Mouse (Mus musculus) kidney, postnatal 25 days (tissue): Measurements from ENCODE around the gene Exoc3.
A peak's percentile ranks its signal among the peaks of the same experiment; 100 is the strongest.

Source experiments
- DNase-seq, 2 experiments: peaks; one replicate each; pipeline ENCODE4 v3.0.0; 2021; ENCODE audit warnings: mixed read lengths in 2 of 2

Exoc3 gene

DNA sequence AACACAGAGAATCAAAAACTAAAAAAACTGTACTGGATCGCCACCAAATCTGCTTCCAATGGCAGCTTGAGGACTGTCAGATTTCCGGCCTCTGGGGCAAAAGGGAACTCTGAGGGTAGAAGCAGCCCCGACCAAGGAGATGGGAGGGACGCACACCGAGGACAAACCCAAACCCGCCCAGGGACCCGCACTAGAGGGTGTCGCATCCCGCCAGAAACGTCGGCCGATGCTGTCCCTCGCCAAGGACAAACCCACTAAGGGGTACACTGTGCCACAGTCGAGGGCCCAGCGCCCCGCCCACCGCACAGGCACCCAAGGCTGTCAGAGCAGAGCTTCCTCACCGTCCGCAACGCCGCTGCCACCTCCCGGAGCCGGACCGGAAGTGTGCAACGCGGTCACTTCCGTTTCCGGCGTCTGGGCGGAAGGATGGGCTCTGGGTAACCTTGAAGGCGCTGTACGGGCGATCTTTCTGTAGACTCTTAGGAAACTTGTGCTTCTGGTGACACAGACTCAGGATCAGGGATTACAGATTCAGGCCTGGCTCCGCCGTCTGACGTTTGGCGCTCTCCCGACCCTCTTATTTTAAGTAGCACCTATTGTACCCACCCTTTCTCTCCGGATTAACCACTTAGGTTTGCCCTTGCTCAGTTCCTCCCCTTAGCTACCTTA is at the start of gene Exoc3:
Exoc3 (minus strand) TSS at position 416 of the 669 bp plus-strand sequence.
- peak; percentile 91 to 95 for DNase-seq

DNA sequence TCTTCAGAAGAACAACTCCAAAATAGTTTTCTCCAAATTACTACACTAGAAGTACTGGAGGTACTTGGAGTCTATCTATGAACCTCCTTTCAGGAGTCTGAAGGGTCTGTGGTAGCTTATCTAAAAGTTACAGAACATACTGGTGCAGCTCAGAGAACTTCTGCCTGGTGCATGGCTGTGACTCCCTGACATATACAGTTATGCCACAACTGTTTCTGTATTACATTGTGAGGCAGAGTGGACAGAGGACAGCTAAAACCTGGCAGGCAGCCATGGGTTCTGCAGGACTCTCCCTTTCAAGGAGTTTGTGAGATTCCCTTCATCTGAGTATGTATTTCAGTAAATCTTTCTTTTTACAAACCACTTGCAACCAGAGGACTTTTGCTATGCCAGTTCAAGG is 38.0 kb upstream of the Exoc3 start:
- peak in 1 of 2 experiments; percentile 9 for DNase-seq

DNA sequence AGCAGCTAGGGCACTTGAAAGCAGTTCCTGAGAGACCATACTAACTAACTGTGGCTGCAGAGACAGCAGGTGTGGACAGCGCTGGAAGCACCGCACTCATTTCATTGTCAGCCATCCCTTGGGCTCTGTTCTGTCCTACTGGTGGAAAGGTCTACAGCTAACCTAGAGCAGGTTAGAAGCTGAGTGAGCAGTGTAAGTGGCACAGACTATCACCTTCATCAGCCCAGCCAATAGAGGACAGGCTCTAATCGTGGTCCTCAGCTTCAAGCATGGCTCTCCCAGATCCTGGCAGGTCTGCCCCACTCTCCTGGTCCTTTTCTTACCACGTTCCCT is 37.3 kb upstream of the Exoc3 start:
- DNase-seq: no peak

DNA sequence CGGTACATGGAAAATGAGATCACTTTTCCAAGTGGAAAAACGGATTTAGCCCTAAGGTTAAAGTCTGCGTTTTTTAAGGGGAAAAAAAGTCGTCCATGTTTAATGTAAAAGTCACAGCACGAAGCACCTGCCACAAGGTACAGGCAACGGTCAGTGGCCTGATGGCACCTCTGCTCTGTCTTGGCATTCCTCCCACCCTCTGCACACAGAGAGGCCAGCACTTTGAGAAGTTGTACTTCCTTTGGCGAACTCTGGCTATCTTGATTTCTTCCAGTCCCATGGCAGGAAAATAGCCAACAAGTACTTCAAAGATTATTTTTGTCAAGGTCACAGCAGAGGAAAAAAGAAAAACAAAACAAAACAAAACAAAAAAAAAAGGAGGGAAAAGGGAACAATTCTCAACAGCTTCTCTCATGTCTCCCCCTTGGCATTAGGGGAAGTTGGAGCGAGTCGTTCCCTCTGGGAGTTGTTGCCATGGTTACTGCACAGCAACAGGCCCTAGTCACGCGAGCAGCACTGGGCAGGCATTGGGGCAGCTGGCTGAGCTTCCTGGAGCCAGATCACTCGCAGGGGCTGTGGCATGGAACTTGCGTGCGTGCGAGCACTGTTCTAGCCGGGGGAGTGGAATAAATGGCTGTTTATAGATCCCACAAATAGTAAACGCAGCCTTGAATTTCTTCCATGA is 36.8 kb upstream of the Exoc3 start:
- DNase-seq: peak; percentile 65 to 84

DNA sequence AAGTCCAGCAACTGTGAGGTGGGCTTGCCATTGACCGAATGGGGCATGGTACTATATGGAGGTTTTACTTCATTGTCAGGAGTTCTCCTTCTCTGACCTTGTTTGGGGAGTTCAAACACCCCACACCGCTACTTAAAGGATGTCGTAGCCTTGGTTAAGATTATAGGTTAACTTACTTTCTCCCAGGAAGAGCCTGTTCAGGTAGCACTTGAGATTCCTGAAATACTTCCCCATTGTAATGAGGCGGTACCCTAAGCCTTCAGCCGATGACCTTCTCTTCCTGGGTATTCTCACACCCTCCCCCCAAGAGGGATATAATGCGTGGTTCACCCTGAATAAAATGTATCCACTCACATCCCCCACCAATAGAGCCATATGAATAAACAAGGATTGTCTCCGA is 29.0 kb upstream of the Exoc3 start:
- no peak for DNase-seq

DNA sequence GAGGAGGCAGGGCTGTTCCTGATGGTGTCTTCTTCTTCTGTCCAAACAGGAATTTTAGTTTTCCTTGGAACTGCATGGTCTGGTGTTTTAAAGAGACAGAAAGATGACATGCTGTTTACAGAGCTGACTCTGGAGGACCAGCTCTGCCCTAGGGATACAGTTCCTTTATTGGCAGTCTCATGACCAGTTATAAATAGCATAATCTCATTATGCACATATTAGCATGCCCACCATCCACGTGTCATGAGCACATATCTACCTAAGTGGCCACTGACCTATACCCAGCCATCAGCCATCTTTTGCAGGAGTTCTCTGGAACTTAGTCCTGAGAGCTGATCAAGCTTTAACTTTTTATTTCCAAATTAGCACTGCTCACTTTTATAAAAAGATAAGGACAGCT is 12.1 kb upstream of the Exoc3 start:
- DNase-seq: no peak

DNA sequence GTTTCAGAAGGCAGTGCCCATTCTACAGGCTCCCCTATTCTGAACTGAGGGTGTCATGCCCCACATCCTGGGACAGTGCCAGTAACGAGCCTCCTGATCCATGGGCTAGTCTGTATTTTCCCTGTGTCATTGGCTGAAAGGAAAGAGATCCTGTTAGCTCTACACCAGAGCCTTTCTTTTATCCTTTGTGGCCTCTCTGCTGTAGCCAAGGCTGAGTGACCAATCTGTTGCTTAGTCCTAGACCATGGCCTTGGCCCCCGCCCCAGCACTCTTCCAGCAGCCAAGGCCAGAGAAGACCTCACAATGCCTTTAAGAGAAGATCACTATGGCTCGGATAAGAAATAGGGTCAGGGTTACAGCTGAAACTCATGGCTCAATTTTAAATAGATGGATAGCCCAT is 9.9 kb upstream of the Exoc3 start:
- no peak for DNase-seq

DNA sequence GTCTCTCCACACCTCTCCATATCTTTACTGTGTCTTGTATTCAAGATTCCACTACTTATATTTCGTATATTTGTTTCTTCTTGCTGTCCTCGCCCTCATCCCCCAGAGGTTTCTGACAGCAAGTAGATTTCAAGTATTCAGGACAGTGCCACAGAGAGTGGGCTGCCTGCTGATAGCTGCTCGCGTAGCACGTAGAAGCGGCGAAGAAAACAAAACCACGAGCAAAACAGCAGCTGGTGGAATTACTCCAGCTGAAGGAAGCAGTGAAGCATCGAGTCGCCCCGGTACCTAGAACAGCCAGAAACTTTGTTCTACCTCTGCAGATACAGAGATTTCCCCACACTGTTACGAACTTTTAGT is 434 bp upstream of the Exoc3 start:
- peak; percentile 19 to 35 for DNase-seq

DNA sequence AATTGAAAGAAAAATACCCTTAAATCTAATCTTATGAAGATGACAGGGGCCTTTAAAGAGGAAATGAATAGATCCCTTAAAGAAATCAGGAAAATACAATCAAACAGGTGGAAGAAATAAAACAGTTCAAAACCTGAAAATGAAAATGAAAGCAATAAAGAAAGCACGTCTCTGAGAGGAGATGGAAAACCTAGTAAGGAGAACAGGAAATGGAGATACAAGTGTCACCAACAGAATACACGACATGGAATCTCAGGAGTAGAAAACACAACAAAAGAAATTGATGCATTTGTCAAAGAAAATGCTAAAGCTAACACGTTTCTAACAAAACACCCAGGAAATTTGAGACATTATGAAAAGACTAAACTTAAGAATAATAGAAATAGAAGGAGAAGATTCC is 12.1 kb downstream of the Exoc3 start:
- no peak for DNase-seq

DNA sequence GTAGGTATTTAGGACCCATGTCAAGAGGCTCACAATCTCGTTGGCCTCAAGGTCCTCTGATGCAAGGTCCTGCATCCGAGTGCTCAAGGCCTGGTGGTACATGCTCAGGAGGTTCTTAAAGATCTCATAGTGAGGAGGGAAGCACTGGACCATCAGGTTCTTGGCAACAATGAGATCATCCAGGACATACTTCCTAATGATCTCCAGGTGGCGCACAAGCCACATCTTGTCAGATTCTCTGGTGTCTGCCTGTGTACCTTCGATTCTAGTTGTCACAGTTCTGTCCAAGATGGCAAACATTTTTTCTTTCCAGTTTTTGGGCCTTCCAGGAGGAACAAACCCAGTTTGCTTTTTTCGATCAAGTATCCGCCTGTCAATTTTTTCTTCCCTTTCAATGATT is 15.9 kb downstream of the Exoc3 start:
- DNase-seq: peak in 1 of 2 experiments; percentile 15

DNA sequence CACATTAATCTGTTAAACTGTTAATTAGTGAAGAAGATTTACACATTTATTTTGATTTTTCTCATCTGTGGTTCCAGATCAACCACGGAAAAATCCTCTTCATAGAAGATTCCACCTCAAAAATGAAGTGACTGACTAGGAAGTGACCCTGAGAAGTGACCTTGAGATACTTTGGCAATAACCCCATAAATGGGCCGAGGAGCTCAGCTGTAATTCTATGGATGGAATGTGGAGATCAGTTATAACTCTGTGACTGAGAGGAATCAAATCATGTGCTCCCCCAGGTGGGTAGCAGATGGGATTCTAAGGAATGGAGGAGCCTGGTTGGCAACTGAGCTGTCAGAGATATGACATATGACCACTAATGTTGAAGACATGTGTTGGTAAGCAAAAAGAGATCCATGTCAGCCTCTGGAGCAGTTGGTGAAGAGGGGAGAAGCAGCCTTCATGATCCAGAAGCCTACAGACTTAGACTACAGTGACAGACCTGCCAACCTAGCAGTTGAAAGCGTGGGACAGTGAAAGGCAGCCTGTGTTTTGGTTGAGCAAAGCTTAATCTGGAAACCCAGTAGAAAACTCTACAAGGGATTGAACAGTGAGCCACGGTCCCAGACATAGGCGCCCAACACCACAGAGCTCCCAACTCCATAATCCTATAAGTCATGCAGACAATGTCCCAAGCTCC is 25.4 kb downstream of the Exoc3 start:
- no peak for DNase-seq

DNA sequence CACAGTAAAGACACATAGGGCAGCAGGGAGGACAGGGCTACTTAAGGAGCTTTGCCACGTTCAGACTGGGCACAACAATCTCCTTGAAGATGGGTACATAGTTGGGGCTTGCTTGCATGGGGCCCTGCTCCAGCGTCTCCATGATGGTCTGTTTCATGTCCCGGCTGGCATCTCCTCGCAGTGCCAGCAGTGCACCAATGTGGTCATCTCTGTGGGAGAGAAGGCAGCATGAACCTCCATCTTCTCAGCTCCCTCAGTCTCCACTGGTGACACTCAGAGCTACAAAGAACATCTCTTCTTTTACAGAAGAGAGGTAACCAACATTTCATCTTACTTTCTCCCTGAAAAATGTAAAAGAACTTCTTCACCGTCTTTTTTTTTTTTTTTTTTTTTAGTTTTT is 36.5 kb downstream of the Exoc3 start:
- DNase-seq: no peak

DNA sequence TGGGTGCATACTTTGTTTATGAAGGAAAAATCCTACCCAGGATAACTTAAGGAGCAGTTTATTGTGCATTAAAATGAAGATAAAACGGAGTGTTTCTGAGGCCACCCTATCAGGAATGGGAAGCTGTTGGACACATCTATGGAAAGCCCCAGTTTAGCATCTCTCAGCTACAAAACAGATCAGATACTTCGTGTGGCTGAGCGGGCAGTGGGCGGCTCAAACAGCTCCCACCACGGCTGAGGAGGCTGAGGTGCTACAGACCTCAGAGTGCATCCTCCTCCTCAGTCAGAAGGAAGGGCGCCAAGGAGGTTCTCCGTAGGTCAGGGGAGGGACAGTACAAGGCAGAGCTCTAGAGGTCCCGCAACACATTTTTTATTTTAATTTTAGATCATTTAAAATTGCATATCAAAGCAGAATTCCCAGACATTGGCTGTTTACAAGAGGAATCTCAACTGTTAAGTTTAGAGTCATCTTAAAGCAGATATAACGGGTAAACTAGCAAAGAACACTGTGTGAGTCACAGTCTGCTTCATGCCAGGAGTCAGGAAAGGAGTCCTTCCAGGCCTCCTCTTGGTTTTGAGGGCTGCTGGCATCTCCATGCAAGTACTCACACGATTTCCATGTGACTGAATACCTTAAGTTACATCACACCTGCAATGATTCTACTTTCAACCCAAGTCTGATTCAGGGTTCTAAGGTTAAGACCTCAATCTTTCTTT is 38.9 kb downstream of the Exoc3 start:
- DNase-seq: no peak

DNA sequence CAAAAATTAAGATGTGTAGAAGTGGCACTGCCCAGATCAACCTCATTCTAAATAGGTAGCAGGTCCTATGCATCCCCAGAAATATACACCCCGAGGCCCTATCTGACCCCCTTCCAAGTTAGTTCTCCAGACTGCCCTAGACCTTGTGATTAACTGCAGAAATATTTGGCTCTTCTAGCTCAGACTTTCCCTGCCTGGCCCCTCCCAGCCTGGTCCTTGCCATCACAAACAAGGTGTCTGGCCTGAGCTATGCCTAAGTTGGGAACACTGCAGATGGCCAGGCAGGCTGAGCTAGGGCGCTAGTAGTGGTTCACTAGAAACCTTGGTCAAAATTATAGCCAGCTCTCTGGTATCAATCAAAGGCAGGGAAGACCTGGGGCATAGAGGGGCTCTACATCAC is 41.0 kb downstream of the Exoc3 start:
- no peak for DNase-seq

DNA sequence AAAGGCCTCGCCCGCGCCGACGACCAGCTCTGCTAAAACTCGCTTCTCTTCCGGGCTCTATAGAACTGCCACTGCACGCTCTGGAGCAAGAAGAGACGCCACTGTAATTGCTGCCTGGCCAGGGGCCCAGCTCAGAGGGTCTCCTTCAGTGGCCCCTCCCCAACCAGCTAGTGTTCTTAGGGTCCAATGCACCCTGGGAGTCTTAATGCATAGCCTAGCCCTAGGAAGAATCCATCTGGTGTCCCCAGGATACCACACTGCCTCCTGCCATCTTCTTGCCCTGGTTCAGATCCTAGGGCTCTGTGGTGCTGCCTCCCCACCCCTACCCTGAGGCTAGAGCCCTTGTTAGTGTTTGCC is 41.5 kb downstream of the Exoc3 start:
- no peak for DNase-seq

DNA sequence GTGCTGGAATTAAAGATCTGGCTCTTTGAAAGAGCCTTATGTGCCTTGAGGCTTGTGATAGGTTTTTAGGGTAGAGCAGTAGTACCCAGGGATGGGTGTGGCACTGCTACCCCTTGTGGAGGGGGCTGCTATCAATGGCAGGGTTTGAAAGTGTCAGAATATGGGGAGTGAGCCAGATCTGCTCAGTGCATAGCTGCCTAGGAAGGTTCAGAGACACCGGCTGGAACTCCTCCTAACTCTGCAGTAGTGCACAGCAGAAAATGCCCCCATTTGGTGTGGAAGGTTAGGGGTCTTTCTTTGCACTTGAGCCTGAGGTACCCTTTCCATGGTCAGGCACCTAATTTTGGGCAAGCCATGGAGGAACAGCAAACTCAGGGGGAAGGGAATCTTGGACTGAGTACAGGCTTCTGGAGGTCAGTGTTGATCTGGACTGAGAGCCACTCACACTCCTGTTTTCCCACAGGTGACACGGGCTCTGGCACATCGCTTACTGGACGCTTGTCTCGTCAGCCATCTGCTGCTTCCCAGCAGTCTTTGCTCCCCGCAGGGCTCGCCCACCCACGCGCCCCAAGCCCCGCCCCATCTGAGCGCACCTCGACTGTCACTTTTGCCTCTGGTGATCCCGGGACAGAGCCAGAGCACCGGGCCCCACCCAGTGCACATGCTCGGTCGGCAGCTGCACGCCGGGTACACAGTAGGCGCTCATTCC is 42.0 kb downstream of the Exoc3 start:
- peak in 1 of 2 experiments; percentile 18 for DNase-seq

DNA sequence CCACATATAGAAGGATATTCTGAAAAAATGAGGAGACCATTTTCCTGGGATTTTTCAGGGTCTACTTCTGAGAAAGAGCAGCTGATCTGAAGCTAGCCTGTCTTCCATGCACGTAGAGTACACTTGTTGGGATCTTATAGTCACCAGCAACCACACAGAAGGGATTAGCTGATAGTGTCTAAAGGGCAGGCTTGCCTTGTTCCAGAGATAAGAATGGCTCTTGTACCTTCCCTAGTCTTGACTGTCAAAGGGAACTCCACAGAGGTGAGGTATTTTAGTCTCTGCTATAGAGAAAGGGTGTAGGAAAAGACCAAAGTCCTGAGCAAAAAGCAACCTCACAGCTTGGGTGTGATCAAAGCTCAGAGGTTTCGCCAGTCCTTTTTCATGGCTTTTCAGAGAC is 61.2 kb downstream of the Exoc3 start:
- no peak for DNase-seq

DNA sequence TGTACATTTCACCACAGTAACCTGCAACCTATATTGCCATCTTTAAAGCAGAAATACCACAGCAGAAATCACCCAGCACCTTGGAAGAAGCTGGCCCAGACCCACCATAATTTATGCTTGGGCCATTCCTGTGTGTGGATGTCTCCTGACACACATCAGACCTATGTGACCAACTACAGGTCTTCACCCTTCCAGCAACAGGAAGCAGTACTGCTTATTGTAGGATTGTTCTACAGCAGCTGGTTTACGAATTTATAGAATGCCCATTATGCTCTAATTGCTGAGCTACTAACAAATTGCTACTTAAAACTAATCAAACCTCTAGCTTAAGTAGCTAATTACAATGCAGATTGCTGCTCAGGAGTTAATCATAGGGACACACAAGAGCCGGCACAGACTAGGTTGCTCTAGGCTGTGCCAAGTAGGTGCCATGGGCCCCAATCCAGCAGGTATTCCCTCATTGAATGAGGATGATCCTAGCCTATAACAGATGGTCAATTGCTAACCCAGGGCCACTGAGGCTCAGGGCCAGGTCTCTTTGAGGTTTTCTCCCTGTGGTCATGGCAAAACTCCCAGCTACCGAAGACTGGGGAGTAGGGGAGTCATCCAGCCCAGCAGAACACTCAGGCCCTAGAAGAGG is 62.4 kb downstream of the Exoc3 start:
- peak in 1 of 2 experiments; percentile 34 for DNase-seq

DNA sequence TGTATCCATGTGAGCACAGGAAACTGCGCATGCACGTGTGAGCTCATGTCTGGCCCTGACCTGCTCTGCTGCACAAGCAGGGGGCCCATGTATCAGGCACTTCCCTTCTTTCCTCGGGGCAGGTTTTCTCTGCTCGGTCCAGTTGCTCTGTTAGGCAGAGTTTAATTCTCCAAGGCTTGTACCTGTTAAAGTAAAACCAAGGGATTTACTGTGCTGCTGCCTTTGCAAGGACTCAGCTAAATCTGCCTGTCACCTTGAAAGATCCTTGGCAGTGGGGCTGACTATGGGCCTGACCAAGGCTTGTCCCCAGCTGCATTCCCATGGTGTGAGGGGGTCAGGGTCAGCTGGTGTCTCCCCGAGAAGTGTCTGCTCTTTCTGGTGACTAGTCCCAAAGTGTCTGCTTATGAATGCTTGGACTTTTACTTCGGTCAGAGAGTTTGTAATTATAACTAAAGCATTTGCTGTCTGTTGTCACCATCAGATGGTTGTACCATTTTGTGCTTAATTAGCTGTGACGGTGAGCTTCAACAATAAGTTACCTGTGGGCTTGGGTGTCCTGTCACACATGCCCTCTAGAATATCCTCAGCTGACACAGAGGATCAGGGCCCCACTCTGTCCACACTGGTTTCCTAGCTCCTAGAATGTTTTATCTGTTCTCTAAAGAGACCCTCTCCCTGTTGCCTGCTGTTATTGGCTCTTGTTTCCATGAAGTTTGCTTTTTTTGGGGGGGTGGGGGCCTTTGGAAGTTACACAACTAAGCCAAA is 64.2 kb downstream of the Exoc3 start:
- DNase-seq: peak; percentile 66 to 88

DNA sequence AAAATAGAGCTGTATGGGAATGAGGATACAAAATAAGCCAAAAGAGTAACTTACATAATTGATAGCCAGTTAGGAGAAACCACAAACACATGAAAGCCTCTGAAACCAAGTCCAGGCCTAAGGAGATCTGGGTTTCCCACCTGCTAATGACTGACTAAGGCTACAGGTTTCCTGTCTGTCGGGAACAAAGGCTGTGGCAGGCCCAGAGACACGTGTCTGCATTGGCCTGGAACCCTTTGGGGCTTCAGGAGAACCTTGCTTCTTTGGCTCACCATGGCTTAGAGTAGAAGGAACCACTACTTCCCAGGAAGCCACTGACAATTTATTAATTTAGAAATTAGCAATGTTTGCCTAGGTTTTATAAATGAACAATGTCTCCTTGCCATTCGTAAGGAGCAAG is 65.2 kb downstream of the Exoc3 start:
- peak in 1 of 2 experiments; percentile 74 for DNase-seq

DNA sequence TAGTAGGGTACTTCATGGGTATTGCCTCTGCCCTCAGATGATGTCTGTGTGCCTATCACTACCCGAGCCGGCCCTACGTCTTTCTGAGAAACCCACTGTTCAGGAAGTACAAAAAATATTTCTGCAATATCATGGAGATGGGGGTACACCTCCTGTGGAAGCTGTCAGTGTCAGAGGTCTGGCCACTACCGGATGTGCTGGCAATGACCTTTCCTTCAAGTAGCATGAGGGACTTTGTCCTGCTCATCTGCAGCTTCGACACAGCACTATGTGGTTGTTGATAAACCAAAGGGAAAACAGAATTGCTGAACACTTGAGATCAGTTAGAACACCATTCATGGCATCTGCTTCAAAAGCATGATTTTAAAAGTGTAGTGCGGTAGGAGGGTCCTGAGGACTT is 67.7 kb downstream of the Exoc3 start:
- peak; percentile 40 to 81 for DNase-seq
